Mouse (Mus musculus) liver, embryonic 14.5 days (tissue): ENCODE results near the gene Fap. TPM values are rescaled to one million over a fixed set of nuclear protein-coding genes. Genes with fewer than 3 reads are reported as not detected.
A peak's percentile ranks its signal among the peaks of the same experiment; 100 is the strongest.

Source experiments
- ATAC-seq: fragments of 200-750 bp; cut with Nextera tagmentation; 2 replicates; pipeline ENCODE4 v1.8.0; 2017; ENCODE audit warnings: moderate number of reproducible peaks, mild to moderate bottlenecking, moderate library complexity; ENCODE audit not compliant: insufficient read depth
- DNase-seq, 3 experiments: peaks; one replicate each; pipeline ENCODE4 v3.0.0-alpha.2; 2012 to 2013; ENCODE audit warnings: low read depth in 3 of 3, low spot score in 3 of 3
- H3K27ac ChIP-seq: fragments of 300-500 bp; sonication (generic); 2 replicates; pipeline ENCODE4 v1.5.1; 2014; ENCODE audit warnings: moderate library complexity, mild to moderate bottlenecking, control low read depth, inconsistent platforms
- H3K27me3 ChIP-seq: fragments of 300-500 bp; sonication (generic); 2 replicates; pipeline ENCODE4 v1.6.1; 2014; ENCODE audit warnings: mild to moderate bottlenecking, low read length, moderate library complexity; ENCODE audit not compliant: control insufficient read depth, insufficient read depth
- H3K36me3 ChIP-seq: fragments of 300-500 bp; sonication (generic); replicated peaks from 2 replicates; pipeline ENCODE4 v1.6.1; 2014; ENCODE audit warnings: low read depth; ENCODE audit not compliant: control insufficient read depth, insufficient read depth
- H3K4me1 ChIP-seq, 2 experiments: fragments of 200-500 bp in 1 of 2; fragments of 300-500 bp in 1 of 2; sonication (generic) in 1 of 2; replicated peaks; 2 replicates each; pipeline ENCODE4 v1.6.1; 2012 to 2014; ENCODE audit warnings: antibody characterized with exemption in 1 of 2, inconsistent platforms in 1 of 2, low read length in 1 of 2; ENCODE audit not compliant: control insufficient read depth in 2 of 2, insufficient read depth in 2 of 2
- H3K4me2 ChIP-seq: fragments of 300-500 bp; sonication (generic); 2 replicates; pipeline ENCODE4 v1.6.1; 2014; ENCODE audit warnings: low read depth, mild to moderate bottlenecking, control low read depth, moderate library complexity
- H3K4me3 ChIP-seq, 2 experiments: fragments of 200-500 bp in 1 of 2; fragments of 300-500 bp in 1 of 2; sonication (generic) in 1 of 2; 2 replicates each; pipeline ENCODE4 v1.5.1; 2012 to 2014; ENCODE audit warnings: low read depth in 2 of 2, low read length in 2 of 2, mild to moderate bottlenecking in 2 of 2, control low read depth in 1 of 2, inconsistent platforms in 1 of 2, moderate library complexity in 1 of 2; ENCODE audit not compliant: insufficient read depth in 1 of 2
- H3K9ac ChIP-seq: fragments of 300-500 bp; sonication (generic); replicated peaks from 2 replicates; pipeline ENCODE4 v1.6.1; 2014; ENCODE audit warnings: mild to moderate bottlenecking, control low read depth, moderate library complexity
- H3K9me3 ChIP-seq: fragments of 300-500 bp; sonication (generic); 2 replicates; pipeline ENCODE4 v1.6.1; 2016; ENCODE audit warnings: low read length, mixed read lengths; ENCODE audit not compliant: control insufficient read depth
- CTCF ChIP-seq: IDR thresholded peaks from 2 replicates; pipeline ENCODE4 v1.5.1; 2016; ENCODE audit warnings: antibody characterized with exemption, low read depth, control low read depth
- EP300 ChIP-seq: IDR thresholded peaks from 2 replicates; pipeline ENCODE4 v1.6.1; 2016; ENCODE audit warnings: antibody characterized with exemption, low read depth
- WGBS: fragments of 180-500 bp; shearing (Covaris S2); extraction: QIAGEN DNeasy Blood & Tissue Kit; methylation state at CpG from one replicate; pipeline ENCODE4 v1.1.7; 2014; ENCODE audit not compliant: insufficient replicate concordance; 5-methylcytosine and 5-hydroxymethylcytosine counted together
- polyA plus RNA-seq, 2 experiments: library from polyadenylated mRNA; depleted of rRNA in 1 of 2; stranded (reverse) in 1 of 2; unstranded in 1 of 2; fragments of >200 nt; fragmentation: Nextera tagmentation in 1 of 2; extraction: Ambion mirVana in 1 of 2; gene quantifications; 2 replicates each; pipeline versions ENCODE4 v1.2.1 to v1.2.3; 2012 to 2014

Fap gene
- polyA plus RNA-seq, 2 experiments: 0.12 to 0.17 TPM

DNA sequence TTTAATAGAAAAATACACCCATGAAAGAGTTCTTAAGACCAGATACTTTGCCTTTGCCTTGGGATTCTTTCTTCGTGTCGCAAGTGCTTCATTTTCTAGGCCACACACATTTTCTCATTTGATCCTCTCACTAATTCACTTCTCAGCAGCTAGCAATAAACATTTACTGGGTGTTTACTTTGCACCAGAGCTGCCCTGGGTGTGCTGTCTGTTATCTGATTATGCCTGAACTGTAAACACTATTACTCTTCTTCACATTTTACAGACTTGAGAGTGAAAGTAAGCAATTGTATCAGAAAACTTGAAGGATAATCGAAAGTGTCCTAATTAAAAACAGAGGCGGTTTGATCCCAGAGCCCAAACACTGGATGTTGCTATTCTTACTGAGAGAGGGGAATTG is 15.5 kb upstream of the Fap start:
- DNase-seq: no peak
- peak; percentile 65 for ATAC-seq

DNA sequence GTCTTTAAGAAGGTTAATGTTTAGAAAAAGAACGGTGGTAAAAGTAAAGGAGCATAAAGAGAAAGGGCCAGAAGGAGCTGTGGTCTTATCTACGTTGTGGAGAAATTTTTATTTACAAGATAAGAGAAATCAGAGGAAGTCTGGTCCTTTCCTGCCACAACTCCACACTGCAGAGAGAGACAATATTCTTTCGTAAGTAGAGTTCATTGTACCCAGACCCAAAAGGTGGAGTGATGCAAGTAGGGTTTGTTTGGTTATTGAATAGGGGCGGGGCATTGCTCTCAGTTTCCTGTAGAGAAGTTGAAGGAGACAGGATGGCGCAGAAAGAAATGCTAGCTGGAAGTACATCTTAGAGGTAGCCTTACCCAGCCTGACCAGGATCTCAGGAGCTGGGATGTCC is 11.9 kb upstream of the Fap start:
- TF ChIP-seq EP300: no peak
- no peak for TF ChIP-seq CTCF
- Histone ChIP-seq H3K27me3 (no peaks in the 10 kb centered on the region), H3K4me1 (peaks cover 5 to 13% of the 10 kb centered on the region in 2 experiments; a peak in 3 of 4 replicates), H3K9ac (no peak overlapping the region), H3K4me2 (no peak overlapping the region), H3K36me3 (no peaks in the 10 kb centered on the region), H3K27ac (no peak overlapping the region), H3K4me3 (no peak overlapping the region), H3K9me3 (no peaks in the 10 kb centered on the region)
- DNase-seq (no peak), ATAC-seq (no peak)
- 38% methylated on average over 5 of the region's 5 CpGs for WGBS

More for the DNA sequence above, 15.5 kb upstream of the Fap start:
- H3K9me3 ChIP-seq: no peaks in the 10 kb centered on the region
- no peak overlapping the region for H3K4me3 ChIP-seq
- H3K36me3 ChIP-seq: no peaks in the 10 kb centered on the region
- TF ChIP-seq CTCF: no peak
- TF ChIP-seq EP300: no peak
- no peaks in the 10 kb centered on the region for H3K27me3 ChIP-seq
- H3K27ac ChIP-seq: peak overlapping the region; percentile 41
- no peak overlapping the region; the same call in 1 of the 2 replicates for H3K4me2 ChIP-seq
- no peak overlapping the region; the same call in 1 of the 2 replicates for H3K9ac ChIP-seq
- peaks cover 5 to 13% of the 10 kb centered on the region in 2 experiments; a peak in 3 of 4 replicates for H3K4me1 ChIP-seq
- WGBS: 67% methylated on average over 4 of the region's 4 CpGs

DNA sequence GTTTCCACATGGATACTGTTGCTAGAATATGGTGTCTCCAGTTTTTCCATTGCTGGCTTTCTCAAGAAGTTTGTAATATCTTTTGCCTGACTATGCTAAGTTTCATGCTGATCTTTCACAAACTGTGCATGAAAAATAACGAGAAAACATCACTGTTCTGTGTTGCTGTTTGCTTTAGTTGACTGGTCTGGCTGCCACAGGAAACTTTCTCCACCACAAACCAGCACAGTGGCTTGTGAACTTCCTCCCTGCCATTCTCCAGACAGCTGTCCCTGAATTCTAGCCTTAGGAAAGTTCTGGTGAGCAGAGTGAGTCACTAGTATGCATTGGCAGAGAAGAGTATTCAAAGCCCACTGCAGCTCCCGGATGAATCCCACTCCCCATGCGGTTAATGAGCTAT is 1.1 kb upstream of the Fap start:
- no peaks in the 10 kb centered on the region for H3K4me1 ChIP-seq
- H3K27me3 ChIP-seq: no peaks in the 10 kb centered on the region
- H3K4me2 ChIP-seq: no peak overlapping the region
- no peaks in the 10 kb centered on the region for H3K36me3 ChIP-seq
- no peak overlapping the region for H3K27ac ChIP-seq
- WGBS: 22% methylated on average over 3 of the region's 3 CpGs
- DNase-seq (no peak), ATAC-seq (no peak)
- H3K4me3 ChIP-seq: no peak overlapping the region
- TF ChIP-seq CTCF: no peak
- no peak for TF ChIP-seq EP300
- no peak overlapping the region for H3K9ac ChIP-seq
- H3K9me3 ChIP-seq: no peaks in the 10 kb centered on the region

DNA sequence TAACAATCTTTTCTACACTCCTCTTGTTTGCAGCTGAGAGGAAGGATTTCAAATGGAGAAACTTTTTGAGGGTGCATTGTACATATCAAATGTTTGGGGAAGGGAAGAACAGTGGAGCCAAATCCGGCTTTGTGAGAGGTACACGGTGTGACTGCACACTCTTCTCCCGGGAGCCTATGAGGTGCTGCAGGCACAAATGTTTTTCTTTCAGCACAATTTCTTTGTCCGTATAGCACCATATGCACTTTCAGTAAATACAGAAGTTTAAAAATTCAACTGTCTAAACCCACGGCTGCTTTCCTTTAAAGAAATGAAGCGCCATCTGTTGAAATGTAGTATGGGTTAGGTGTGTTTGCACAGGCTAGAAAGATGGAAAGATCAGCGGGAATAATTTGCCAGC is 375 bp upstream of the Fap start:
- no peak for ATAC-seq
- Histone ChIP-seq H3K9me3 (no peaks in the 10 kb centered on the region), H3K36me3 (no peaks in the 10 kb centered on the region), H3K4me1 (no peaks in the 10 kb centered on the region), H3K4me2 (no peak overlapping the region), H3K4me3 (no peak overlapping the region), H3K9ac (no peak overlapping the region), H3K27me3 (no peaks in the 10 kb centered on the region), H3K27ac (no peak overlapping the region)
- TF ChIP-seq EP300 (no peak), CTCF (no peak)
- DNase-seq: no peak
- 53% methylated on average over 7 of the region's 7 CpGs for WGBS

DNA sequence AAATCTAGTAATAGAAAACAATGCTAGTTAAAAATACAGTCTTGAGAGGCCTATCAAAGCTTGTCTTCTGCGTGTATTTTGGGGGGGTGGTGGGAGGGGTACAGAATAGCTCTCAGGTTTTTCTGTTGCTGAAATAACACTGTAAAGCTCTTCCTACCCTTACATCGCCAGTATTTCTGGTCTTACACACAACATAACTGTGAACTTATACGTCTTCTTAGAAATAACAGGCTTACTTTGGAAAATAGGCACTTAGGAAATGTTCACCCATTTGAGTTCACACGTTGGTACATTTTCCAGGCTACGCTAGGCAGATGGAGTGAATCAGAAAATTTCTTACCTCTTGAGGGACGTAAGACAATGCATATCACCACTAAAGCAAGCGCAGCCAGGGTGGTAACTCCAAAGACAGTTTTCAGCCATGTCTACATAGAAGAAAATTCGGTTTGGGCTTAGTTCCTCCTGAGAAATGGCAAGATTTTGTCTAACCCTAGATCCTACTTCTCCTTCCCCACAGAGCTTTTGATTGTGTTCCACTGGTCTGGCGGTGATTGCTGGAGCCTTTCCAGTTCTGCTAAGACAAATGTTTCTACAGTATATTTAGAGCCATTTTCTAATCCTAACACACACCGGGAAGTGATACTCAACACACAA is 649 bp downstream of the Fap start:
- no peak overlapping the region for H3K27ac ChIP-seq
- 66% methylated on average over 10 of the region's 10 CpGs for WGBS
- H3K9ac ChIP-seq: no peak overlapping the region
- no peaks in the 10 kb centered on the region for H3K27me3 ChIP-seq
- no peak overlapping the region for H3K4me3 ChIP-seq
- H3K4me2 ChIP-seq: no peak overlapping the region
- no peaks in the 10 kb centered on the region for H3K9me3 ChIP-seq
- DNase-seq (no peak), ATAC-seq (no peak)
- H3K4me1 ChIP-seq: no peaks in the 10 kb centered on the region
- TF ChIP-seq CTCF (no peak), EP300 (no peak)
- no peaks in the 10 kb centered on the region for H3K36me3 ChIP-seq
